Mouse (Mus musculus): Measurements from ENCODE around the gene Bcl9. TPM values are rescaled to one million over a fixed set of nuclear protein-coding genes. Genes with fewer than 3 reads are reported as not detected.

Gene Bcl9
- polyA plus RNA-seq (2017; shearing (Covaris generic)) = 10.4 TPM

GRCm38 (mm10) chr3:97297553-97298432 lies at the start of gene Bcl9:
Gene Bcl9, minus strand, starts transcription at chr3:97297917.

GRCm38 (mm10) chr3:97158611-97159508 lies 138.9 kb downstream of the Bcl9 start, which contains the start of gene Acp6:
Gene Acp6, plus strand, starts transcription at chr3:97158777.

Other genes starting within 250 kb of the Bcl9 start
- gene Acp6, start 139.1 kb downstream of the Bcl9 start, polyA plus RNA-seq (2017; shearing (Covaris generic)) = 75.7 TPM
- gene Olfr1402, start 124.1 kb upstream of the Bcl9 start, polyA plus RNA-seq (2017; shearing (Covaris generic)) = not detected

All from CD4-positive, CD25-positive, alpha-beta regulatory T cell (primary cell).